Mouse (Mus musculus): ENCODE data around the gene Gpr62. TPM values are rescaled to one million over a fixed set of nuclear protein-coding genes. Genes with fewer than 3 reads are reported as not detected.

The Gpr62 gene
- total and polyA plus RNA-seq, 2 experiments from 2014 or later, result 1.9 to 3.2 TPM

GRCm38 (mm10) chr9:106481075-106481474 lies 15.3 kb upstream of the Gpr62 start:
- H3K27ac ChIP-seq, result no peak overlapping the region
- no peak overlapping the region for H3K4me2 ChIP-seq (ENCODE audit: low read depth, low read length)
- H3K27me3 ChIP-seq (ENCODE audit: insufficient read depth, low read length), result no peaks in the 10 kb centered on the region
- TF ChIP-seq CTCF (IDR thresholded peaks at IDR 0.05; ENCODE audit: low read depth), result no peak
- WGBS, result 97% methylated on average over 15 of the region's 15 CpGs
- no peaks in the 10 kb centered on the region for H3K9me3 ChIP-seq (ENCODE audit: low read length)
- no peak for ATAC-seq
- peaks cover 14% of the 10 kb centered on the region; the same call in 1 of the 2 replicates for H3K4me1 ChIP-seq (ENCODE audit: insufficient read depth, low read length)
- H3K4me3 ChIP-seq (ENCODE audit: low read length), result no peak overlapping the region
- peaks cover 28% of the 10 kb centered on the region for H3K36me3 ChIP-seq (ENCODE audit: insufficient read depth, low read length)
- H3K9ac ChIP-seq (replicated peaks; ENCODE audit: low read length), result no peak overlapping the region
- no peak for DNase-seq (ENCODE audit: low spot score)

GRCm38 (mm10) chr9:106480541-106480940 lies 14.8 kb upstream of the Gpr62 start:
- Histone ChIP-seq H3K9ac (replicated peaks; ENCODE audit: low read length) (no peak overlapping the region), H3K27me3 (ENCODE audit: insufficient read depth, low read length) (no peaks in the 10 kb centered on the region), H3K4me2 (ENCODE audit: low read depth, low read length) (no peak overlapping the region), H3K36me3 (ENCODE audit: insufficient read depth, low read length) (peaks cover 27% of the 10 kb centered on the region), H3K4me3 (ENCODE audit: low read length) (no peak overlapping the region), H3K4me1 (ENCODE audit: insufficient read depth, low read length) (peaks cover 16% of the 10 kb centered on the region; the same call in 1 of the 2 replicates), H3K9me3 (ENCODE audit: low read length) (no peaks in the 10 kb centered on the region), H3K27ac (no peak overlapping the region)
- no peak for ATAC-seq
- TF ChIP-seq CTCF (IDR thresholded peaks at IDR 0.05; ENCODE audit: low read depth), result no peak
- DNase-seq (ENCODE audit: low spot score), result no peak
- 95% methylated on average over 6 of the region's 7 CpGs for WGBS

GRCm38 (mm10) chr9:106478101-106478500 lies 12.4 kb upstream of the Gpr62 start:
- H3K9ac ChIP-seq (replicated peaks; ENCODE audit: low read length), result peak overlapping the region; percentile 57
- peak overlapping the region; percentile 96 for H3K4me2 ChIP-seq (ENCODE audit: low read depth, low read length)
- H3K27me3 ChIP-seq (ENCODE audit: insufficient read depth, low read length), result no peaks in the 10 kb centered on the region
- DNase-seq (ENCODE audit: low spot score) (no peak), ATAC-seq (no peak)
- H3K9me3 ChIP-seq (ENCODE audit: low read length), result no peaks in the 10 kb centered on the region
- no peak overlapping the region for H3K27ac ChIP-seq
- H3K4me1 ChIP-seq (ENCODE audit: insufficient read depth, low read length), result peaks cover 23% of the 10 kb centered on the region; the same call in 1 of the 2 replicates
- peaks cover 5% of the 10 kb centered on the region; the same call in 1 of the 2 replicates for H3K36me3 ChIP-seq (ENCODE audit: insufficient read depth, low read length)
- peak overlapping the region; percentile 79 for H3K4me3 ChIP-seq (ENCODE audit: low read length)
- 87% methylated on average over 9 of the region's 9 CpGs for WGBS
- TF ChIP-seq CTCF (IDR thresholded peaks at IDR 0.05; ENCODE audit: low read depth), result no peak

GRCm38 (mm10) chr9:106477649-106478048 lies 11.9 kb upstream of the Gpr62 start:
- peak overlapping the region; percentile 59; the same call in 1 of the 2 replicates for H3K27ac ChIP-seq
- 5% methylated on average over 16 of the region's 16 CpGs for WGBS
- no peak for TF ChIP-seq CTCF (IDR thresholded peaks at IDR 0.05; ENCODE audit: low read depth)
- H3K27me3 ChIP-seq (ENCODE audit: insufficient read depth, low read length), result no peaks in the 10 kb centered on the region
- H3K4me1 ChIP-seq (ENCODE audit: insufficient read depth, low read length), result peaks cover 23% of the 10 kb centered on the region; the same call in 1 of the 2 replicates
- peak overlapping the region; percentile 96 for H3K4me2 ChIP-seq (ENCODE audit: low read depth, low read length)
- ATAC-seq (no peak), DNase-seq (ENCODE audit: low spot score) (no peak)
- peak overlapping the region; percentile 79 for H3K4me3 ChIP-seq (ENCODE audit: low read length)
- H3K36me3 ChIP-seq (ENCODE audit: insufficient read depth, low read length), result 0 out of 2 replicates have a peak, but pooled peaks cover under 1% of the 10 kb centered on the region
- no peaks in the 10 kb centered on the region for H3K9me3 ChIP-seq (ENCODE audit: low read length)
- peak overlapping the region; percentile 57 for H3K9ac ChIP-seq (replicated peaks; ENCODE audit: low read length)

- no peaks in the 10 kb centered on the region for H3K9me3 ChIP-seq (ENCODE audit: low read length)
- H3K27me3 ChIP-seq (ENCODE audit: insufficient read depth, low read length), result no peaks in the 10 kb centered on the region
- peak; percentile 97 for TF ChIP-seq CTCF (IDR thresholded peaks at IDR 0.05; ENCODE audit: low read depth)
- H3K27ac ChIP-seq, result peak within 1 kb of the TSS; percentile 59; the same call in 1 of the 2 replicates
- H3K9ac ChIP-seq (replicated peaks; ENCODE audit: low read length), result peak within 1 kb of the TSS; percentile 57
- ATAC-seq (peak; percentile 99), DNase-seq (ENCODE audit: low spot score) (peak; percentile 100)
- peak within 1 kb of the TSS; percentile 79 for H3K4me3 ChIP-seq (ENCODE audit: low read length)
- peak within 1 kb of the TSS; percentile 96 for H3K4me2 ChIP-seq (ENCODE audit: low read depth, low read length)
- peaks cover 23% of the 10 kb centered on the region; the same call in 1 of the 2 replicates for H3K4me1 ChIP-seq (ENCODE audit: insufficient read depth, low read length)
- H3K36me3 ChIP-seq (ENCODE audit: insufficient read depth, low read length), result no peaks in the 10 kb centered on the region
- under 1% methylated on average over 41 of the region's 41 CpGs for WGBS
These were observed 11.3 kb upstream of the Gpr62 start, which contains the start of gene Parp3 for GRCm38 (mm10) chr9:106476924-106477484. Gene Parp3 (minus strand): TSS chr9:106476949.

- ATAC-seq (no peak; the same call in 1 of the 2 replicates), DNase-seq (ENCODE audit: low spot score) (peak; percentile 24)
- Histone ChIP-seq H3K27me3 (ENCODE audit: insufficient read depth, low read length) (no peaks in the 10 kb centered on the region), H3K4me1 (ENCODE audit: insufficient read depth, low read length) (peaks cover 23% of the 10 kb centered on the region; the same call in 1 of the 2 replicates), H3K27ac (peak overlapping the region; percentile 33; the same call in 1 of the 2 replicates), H3K4me2 (ENCODE audit: low read depth, low read length) (peak overlapping the region; percentile 40; the same call in 1 of the 2 replicates), H3K9me3 (ENCODE audit: low read length) (no peaks in the 10 kb centered on the region), H3K4me3 (ENCODE audit: low read length) (no peak overlapping the region), H3K9ac (replicated peaks; ENCODE audit: low read length) (no peak overlapping the region), H3K36me3 (ENCODE audit: insufficient read depth, low read length) (no peaks in the 10 kb centered on the region)
- WGBS, result 32% methylated on average over 16 of the region's 16 CpGs
- TF ChIP-seq CTCF (IDR thresholded peaks at IDR 0.05; ENCODE audit: low read depth), result no peak
These were observed 10.5 kb upstream of the Gpr62 start for GRCm38 (mm10) chr9:106476002-106476923.
